Mouse (Mus musculus) neural tube, embryonic 12.5 days (tissue): ENCODE data around the gene Elmo1. TPM values are rescaled to one million over a fixed set of nuclear protein-coding genes. Genes with fewer than 3 reads are reported as not detected.

Source experiments
- ATAC-seq: fragments of 200-750 bp; cut with Nextera tagmentation; 2 replicates; pipeline ENCODE4 v1.8.0; 2017; ENCODE audit warnings: low read depth, mild to moderate bottlenecking, moderate TSS enrichment, moderate library complexity; ENCODE audit not compliant: low FRiP score
- H3K27ac ChIP-seq: fragments of 300-500 bp; sonication (generic); 2 replicates; pipeline ENCODE4 v1.5.1; 2016
- H3K27me3 ChIP-seq: fragments of 300-500 bp; sonication (generic); replicated peaks from 2 replicates; pipeline ENCODE4 v1.6.1; 2016; ENCODE audit warnings: mild to moderate bottlenecking
- H3K36me3 ChIP-seq: fragments of 300-500 bp; sonication (generic); 2 replicates; pipeline ENCODE4 v1.6.1; 2016; ENCODE audit warnings: mild to moderate bottlenecking
- H3K4me1 ChIP-seq: fragments of 300-500 bp; sonication (generic); 2 replicates; pipeline ENCODE4 v1.6.1; 2016
- H3K4me2 ChIP-seq: fragments of 300-500 bp; sonication (generic); replicated peaks from 2 replicates; pipeline ENCODE4 v1.6.1; 2016; ENCODE audit warnings: mild to moderate bottlenecking
- H3K4me3 ChIP-seq: fragments of 300-500 bp; sonication (generic); 2 replicates; pipeline ENCODE4 v1.5.1; 2016
- H3K9ac ChIP-seq: fragments of 300-500 bp; sonication (generic); 2 replicates; pipeline ENCODE4 v1.6.1; 2016; ENCODE audit warnings: mild to moderate bottlenecking
- H3K9me3 ChIP-seq: fragments of 300-500 bp; sonication (generic); 2 replicates; pipeline ENCODE4 v1.6.1; 2016; ENCODE audit warnings: mild to moderate bottlenecking
- whole genome bisulfite sequencing: fragments of 180-500 bp; shearing (Covaris S2); methylation state at CpG from one replicate; pipeline ENCODE4 v1.1.7; 2016; 5-methylcytosine and 5-hydroxymethylcytosine counted together
- polyA plus RNA-seq: library from polyadenylated mRNA; unstranded; fragments of >200 nt; fragmentation: Nextera tagmentation; extraction: Ambion mirVana; gene quantifications from 2 replicates; pipeline ENCODE4 v1.2.1, GENCODE M21; 2016

Gene Elmo1
- polyA plus RNA-seq, 1 experiment from 2014 or later: 39.5 TPM

DNA sequence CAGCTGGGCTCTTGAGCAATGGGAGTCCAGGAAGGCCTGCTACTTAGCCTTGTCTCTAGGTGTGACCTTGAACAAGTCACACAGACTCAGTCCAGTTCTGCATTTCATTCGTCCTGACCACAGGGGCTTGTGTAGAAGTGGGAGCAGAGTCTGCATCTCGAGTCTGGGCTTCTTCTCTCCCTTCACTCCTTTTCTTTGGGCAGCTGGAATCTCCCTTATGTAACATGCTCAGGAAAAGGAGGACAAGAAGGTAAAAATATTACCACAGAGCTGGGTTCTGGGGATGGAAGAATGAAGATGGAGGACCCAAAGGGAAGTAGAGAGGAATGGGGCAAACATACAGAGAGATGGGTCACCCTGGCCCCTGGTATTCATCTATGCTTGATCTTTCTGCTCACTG lies 447.1 kb downstream of the Elmo1 start:
- no peaks in the 10 kb centered on the region for H3K9me3 ChIP-seq
- H3K4me2 ChIP-seq: no peak overlapping the region
- no peak overlapping the region for H3K4me3 ChIP-seq
- H3K9ac ChIP-seq: no peak overlapping the region
- H3K27me3 ChIP-seq: no peaks in the 10 kb centered on the region
- WGBS: 85% methylated on average over 2 of the region's 2 CpGs
- no peak overlapping the region for H3K27ac ChIP-seq
- H3K4me1 ChIP-seq: no peaks in the 10 kb centered on the region
- no peaks in the 10 kb centered on the region for H3K36me3 ChIP-seq
- ATAC-seq: no peak

- Histone ChIP-seq H3K4me2 (no peak overlapping the region), H3K9ac (no peak overlapping the region), H3K9me3 (no peaks in the 10 kb centered on the region), H3K27ac (no peak overlapping the region), H3K36me3 (no peaks in the 10 kb centered on the region), H3K27me3 (no peaks in the 10 kb centered on the region), H3K4me1 (no peaks in the 10 kb centered on the region), H3K4me3 (no peak overlapping the region)
- 74% methylated on average over 12 of the region's 12 CpGs for WGBS
- ATAC-seq: no peak
Observed at GRCm38 (mm10) chr13:20538216-20539070, 448.0 kb downstream of the Elmo1 start.

- 93% methylated on average over 2 of the region's 2 CpGs for WGBS
Observed at GRCm38 (mm10) chr13:20539631-20540030, 449.2 kb downstream of the Elmo1 start.

DNA sequence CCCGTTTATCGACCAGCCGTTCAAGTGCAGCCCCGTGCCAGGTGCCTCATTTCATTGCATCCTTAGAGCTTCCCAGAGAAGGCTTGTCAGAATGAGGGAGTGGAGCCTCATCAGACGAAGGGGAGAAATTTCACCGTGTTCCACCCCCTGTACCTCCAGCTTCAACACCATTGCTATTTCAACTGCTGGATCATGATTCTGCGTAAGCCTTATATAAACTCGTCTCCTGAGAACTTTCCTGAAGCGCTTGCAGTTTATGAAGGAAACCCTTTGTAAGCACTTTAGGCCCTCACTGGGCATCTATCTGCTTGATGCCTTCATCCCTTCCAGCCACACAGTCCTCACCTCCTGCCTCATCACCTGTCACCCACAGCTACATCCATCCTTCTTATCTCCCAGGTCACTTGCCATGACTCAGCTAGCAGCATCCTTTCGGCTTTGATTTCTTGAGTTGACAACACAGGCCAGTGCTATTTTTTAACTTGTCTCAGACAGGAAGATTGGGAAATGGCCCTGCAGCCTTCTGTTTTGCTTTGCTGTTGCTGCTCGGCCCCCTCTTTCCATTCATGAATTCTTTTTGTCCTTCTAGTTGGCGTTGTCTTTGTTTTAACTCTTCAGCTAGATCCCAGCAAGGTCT lies 456.3 kb downstream of the Elmo1 start:
- 89% methylated on average over 12 of the region's 12 CpGs for WGBS
- Histone ChIP-seq H3K4me1 (no peaks in the 10 kb centered on the region), H3K4me2 (no peak overlapping the region), H3K9ac (no peak overlapping the region), H3K36me3 (no peaks in the 10 kb centered on the region), H3K27ac (no peak overlapping the region), H3K9me3 (no peaks in the 10 kb centered on the region), H3K27me3 (no peaks in the 10 kb centered on the region), H3K4me3 (no peak overlapping the region)
- ATAC-seq: no peak

More at GRCm38 (mm10) chr13:20539631-20540030, 449.2 kb downstream of the Elmo1 start:
- no peaks in the 10 kb centered on the region for H3K36me3 ChIP-seq
- H3K9ac ChIP-seq: no peak overlapping the region
- no peaks in the 10 kb centered on the region for H3K27me3 ChIP-seq
- no peak overlapping the region for H3K4me3 ChIP-seq
- H3K4me2 ChIP-seq: no peak overlapping the region
- no peak overlapping the region for H3K27ac ChIP-seq
- H3K9me3 ChIP-seq: no peaks in the 10 kb centered on the region
- H3K4me1 ChIP-seq: no peaks in the 10 kb centered on the region
- no peak for ATAC-seq

DNA sequence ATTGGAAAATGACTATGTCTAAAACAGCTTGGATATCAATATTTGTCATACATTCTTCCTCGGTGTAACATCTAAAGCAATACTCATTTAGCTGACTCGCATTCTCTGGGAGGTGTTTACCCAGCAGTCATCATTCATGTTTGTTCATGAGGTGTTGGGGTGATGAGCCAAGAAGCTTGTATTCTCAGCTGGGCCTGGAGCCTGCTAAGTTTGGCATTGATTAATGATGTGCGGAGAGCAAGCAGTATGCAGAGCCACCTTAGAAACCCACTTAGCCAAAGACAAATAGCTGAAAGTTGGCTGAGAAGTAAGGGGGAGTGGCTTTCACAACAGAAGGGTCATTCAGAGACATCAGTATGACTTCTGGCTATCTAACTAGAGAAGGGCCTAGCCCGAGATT lies 459.6 kb downstream of the Elmo1 start:
- Histone ChIP-seq H3K27me3 (no peaks in the 10 kb centered on the region), H3K36me3 (no peaks in the 10 kb centered on the region), H3K9ac (no peak overlapping the region), H3K4me1 (no peaks in the 10 kb centered on the region), H3K9me3 (no peaks in the 10 kb centered on the region), H3K4me3 (no peak overlapping the region), H3K4me2 (no peak overlapping the region), H3K27ac (no peak overlapping the region)
- no peak for ATAC-seq
- 78% methylated on average over 4 of the region's 4 CpGs for WGBS

- 82% methylated on average over 1 of the region's 1 CpGs for WGBS
- Histone ChIP-seq H3K9me3 (no peaks in the 10 kb centered on the region), H3K36me3 (no peaks in the 10 kb centered on the region), H3K27ac (no peak overlapping the region), H3K4me2 (no peak overlapping the region), H3K4me1 (no peaks in the 10 kb centered on the region), H3K9ac (no peak overlapping the region), H3K27me3 (no peaks in the 10 kb centered on the region), H3K4me3 (no peak overlapping the region)
- ATAC-seq: no peak
Observed at GRCm38 (mm10) chr13:20551559-20551958, 461.2 kb downstream of the Elmo1 start.

DNA sequence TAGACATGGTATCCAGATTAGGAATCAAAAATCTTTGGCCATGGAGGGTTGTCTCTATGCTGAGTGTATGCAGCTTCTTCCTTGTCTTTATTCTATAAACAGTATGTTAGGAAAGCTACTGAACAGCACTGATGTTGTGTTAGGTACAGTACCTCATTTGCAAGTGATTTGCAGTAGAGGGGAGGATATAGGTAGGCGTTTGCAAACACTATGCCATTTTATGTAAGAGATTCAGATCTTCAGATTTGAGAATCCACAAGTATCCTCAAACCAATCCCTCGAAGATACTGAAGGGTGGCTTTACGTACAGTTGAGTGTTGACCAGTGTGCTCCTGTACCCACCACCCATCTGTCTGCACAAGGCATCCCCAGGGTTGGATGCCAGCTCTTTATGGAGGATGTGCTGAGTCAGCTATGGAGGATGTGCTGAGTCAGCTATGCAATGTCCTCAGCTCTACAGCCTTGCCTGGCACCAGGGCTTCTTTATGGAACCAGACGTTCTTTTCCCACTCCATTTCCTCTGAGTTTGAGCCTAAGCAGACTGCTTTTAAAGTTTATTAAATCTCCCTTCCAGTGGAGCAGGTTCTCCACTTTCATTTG lies 465.6 kb downstream of the Elmo1 start:
- H3K4me1 ChIP-seq: 0 out of 2 replicates have a peak, but pooled peaks cover 4% of the 10 kb centered on the region
- 89% methylated on average over 4 of the region's 4 CpGs for WGBS
- H3K36me3 ChIP-seq: no peaks in the 10 kb centered on the region
- H3K4me2 ChIP-seq: no peak overlapping the region
- no peak for ATAC-seq
- no peak overlapping the region for H3K9ac ChIP-seq
- H3K27me3 ChIP-seq: no peaks in the 10 kb centered on the region
- no peak overlapping the region for H3K27ac ChIP-seq
- no peaks in the 10 kb centered on the region for H3K9me3 ChIP-seq
- no peak overlapping the region for H3K4me3 ChIP-seq

DNA sequence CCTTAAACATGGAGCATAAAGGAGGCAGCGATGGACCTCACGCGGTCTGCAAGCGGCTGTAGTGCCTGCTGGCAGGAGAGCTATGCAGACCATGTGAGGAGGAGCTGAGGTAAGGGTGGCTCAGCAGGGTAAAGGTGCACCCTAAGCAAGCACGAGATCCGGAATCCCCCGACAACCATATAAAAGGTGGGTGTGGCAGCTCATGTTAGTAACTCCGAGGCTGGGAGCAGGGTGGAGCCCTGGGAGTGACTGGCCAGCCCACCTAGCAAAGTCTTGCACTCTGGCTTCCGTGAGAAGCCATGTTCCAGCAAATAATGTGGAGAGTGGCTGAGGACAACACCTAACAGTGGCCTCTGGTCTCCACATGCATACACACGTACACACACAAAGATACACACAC lies 466.3 kb downstream of the Elmo1 start:
- H3K9ac ChIP-seq: no peak overlapping the region
- H3K4me1 ChIP-seq: 0 out of 2 replicates have a peak, but pooled peaks cover 4% of the 10 kb centered on the region
- H3K9me3 ChIP-seq: no peaks in the 10 kb centered on the region
- no peak for ATAC-seq
- H3K4me3 ChIP-seq: no peak overlapping the region
- H3K27ac ChIP-seq: no peak overlapping the region
- no peak overlapping the region for H3K4me2 ChIP-seq
- H3K27me3 ChIP-seq: no peaks in the 10 kb centered on the region
- WGBS: 86% methylated on average over 10 of the region's 10 CpGs
- no peaks in the 10 kb centered on the region for H3K36me3 ChIP-seq

- WGBS: 55% methylated on average over 8 of the region's 8 CpGs
- Histone ChIP-seq H3K4me2 (no peak overlapping the region), H3K27me3 (no peaks in the 10 kb centered on the region), H3K4me1 (0 out of 2 replicates have a peak, but pooled peaks cover 4% of the 10 kb centered on the region), H3K4me3 (no peak overlapping the region), H3K36me3 (no peaks in the 10 kb centered on the region), H3K9me3 (no peaks in the 10 kb centered on the region), H3K27ac (no peak overlapping the region), H3K9ac (no peak overlapping the region)
- ATAC-seq: no peak
Observed at GRCm38 (mm10) chr13:20557156-20557555, 466.8 kb downstream of the Elmo1 start.

DNA sequence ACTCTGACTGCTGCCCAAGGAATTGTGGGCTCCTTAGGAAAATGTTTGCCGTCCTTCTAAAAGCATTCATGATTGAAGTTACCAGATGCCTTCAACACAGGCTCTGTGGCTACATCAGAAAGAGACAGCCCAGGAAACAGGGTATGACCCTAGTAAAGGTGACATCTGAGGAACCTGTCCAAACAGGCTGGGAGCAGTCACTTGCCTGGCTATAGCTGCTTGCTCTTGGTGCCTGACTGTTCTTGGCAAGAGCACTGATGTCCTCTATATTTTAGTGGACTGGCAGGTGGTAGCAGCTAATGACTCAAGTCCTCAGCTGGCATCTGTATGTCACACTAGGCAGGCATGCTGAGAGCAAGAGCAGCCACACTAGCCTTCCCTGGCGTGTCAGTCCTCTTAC lies 468.0 kb downstream of the Elmo1 start:
- Histone ChIP-seq H3K27ac (no peak overlapping the region), H3K9me3 (no peaks in the 10 kb centered on the region), H3K9ac (no peak overlapping the region), H3K36me3 (no peaks in the 10 kb centered on the region), H3K27me3 (no peaks in the 10 kb centered on the region), H3K4me3 (no peak overlapping the region), H3K4me2 (no peak overlapping the region), H3K4me1 (0 out of 2 replicates have a peak, but pooled peaks cover 4% of the 10 kb centered on the region)
- 92% methylated on average over 2 of the region's 2 CpGs for WGBS
- no peak for ATAC-seq

DNA sequence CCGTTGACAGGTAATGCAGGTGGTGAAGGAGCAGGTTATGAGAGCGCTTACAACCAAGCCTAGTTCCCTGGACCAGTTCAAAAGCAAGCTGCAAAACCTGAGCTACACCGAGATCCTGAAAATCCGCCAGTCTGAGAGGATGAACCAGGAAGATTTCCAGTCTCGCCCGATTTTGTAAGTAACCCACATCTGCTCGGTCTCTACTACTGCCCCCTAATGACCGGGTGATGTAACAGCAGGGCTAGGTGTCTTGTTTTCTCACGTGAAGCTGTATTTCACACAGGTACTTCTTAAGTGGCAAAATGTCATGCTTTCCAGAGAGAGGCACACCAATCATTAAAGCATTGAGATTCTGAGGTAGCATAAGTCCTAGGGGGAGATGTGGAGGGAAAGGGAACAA lies 474.0 kb downstream of the Elmo1 start:
- H3K36me3 ChIP-seq: peaks cover 4% of the 10 kb centered on the region; the same call in 1 of the 2 replicates
- no peaks in the 10 kb centered on the region for H3K4me1 ChIP-seq
- H3K9ac ChIP-seq: no peak overlapping the region
- no peak for ATAC-seq
- 89% methylated on average over 9 of the region's 9 CpGs for WGBS
- H3K4me3 ChIP-seq: no peak overlapping the region
- H3K27me3 ChIP-seq: no peaks in the 10 kb centered on the region
- H3K4me2 ChIP-seq: no peak overlapping the region
- H3K27ac ChIP-seq: no peak overlapping the region
- H3K9me3 ChIP-seq: no peaks in the 10 kb centered on the region

DNA sequence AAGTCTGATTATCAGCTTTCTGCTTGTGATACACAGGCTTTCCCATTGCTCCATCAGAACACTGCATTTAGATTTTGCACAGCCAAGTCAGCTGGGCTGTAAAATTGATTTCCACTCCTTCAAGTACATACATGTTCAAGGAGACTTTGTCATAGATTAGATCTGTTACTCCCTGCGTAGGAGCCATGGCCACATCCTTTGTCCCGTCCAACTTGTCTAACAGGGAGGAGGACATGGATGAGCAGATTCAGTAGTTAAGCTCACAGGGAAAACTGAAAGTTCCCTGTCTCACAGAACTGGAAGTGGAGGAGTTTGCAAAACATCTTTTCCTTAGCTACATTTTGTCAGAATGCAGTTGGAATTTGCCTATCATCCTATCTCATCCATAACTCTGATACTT lies 484.8 kb downstream of the Elmo1 start:
- no peaks in the 10 kb centered on the region for H3K4me1 ChIP-seq
- H3K4me3 ChIP-seq: no peak overlapping the region
- no peaks in the 10 kb centered on the region for H3K27me3 ChIP-seq
- no peaks in the 10 kb centered on the region for H3K9me3 ChIP-seq
- peaks cover 13% of the 10 kb centered on the region; the same call in 1 of the 2 replicates for H3K36me3 ChIP-seq
- ATAC-seq: no peak
- no peak overlapping the region for H3K4me2 ChIP-seq
- no peak overlapping the region for H3K9ac ChIP-seq
- WGBS: 88% methylated on average over 2 of the region's 2 CpGs
- no peak overlapping the region for H3K27ac ChIP-seq
